Mouse (Mus musculus) G1E (cell line): ENCODE data around the gene Abcg8.

ENCODE experiments used
- CTCF ChIP-seq: IDR thresholded peaks from 2 replicates; pipeline ENCODE4 v1.5.1; 2012; ENCODE audit warnings: low read depth, low read length, inconsistent platforms, mixed read lengths
- GATA1 ChIP-seq: IDR thresholded peaks from 2 replicates; pipeline ENCODE4 v1.6.1; 2012; ENCODE audit warnings: borderline replicate concordance, low read length, inconsistent platforms, mixed read lengths
- GATA2 ChIP-seq: IDR thresholded peaks from 2 replicates; pipeline ENCODE4 v1.6.1; 2012; ENCODE audit warnings: low read depth, low read length, inconsistent platforms, borderline replicate concordance
- POLR2AphosphoS5 ChIP-seq: IDR thresholded peaks from 2 replicates; pipeline ENCODE4 v1.6.1; 2012; ENCODE audit warnings: low read depth, low read length, inconsistent platforms; ENCODE audit not compliant: insufficient replicate concordance
- TAL1 ChIP-seq: conservative IDR thresholded peaks from 2 replicates; pipeline ENCODE4 v1.6.1; 2012; ENCODE audit warnings: low read depth, low read length, inconsistent platforms, mixed read lengths

- TF ChIP-seq CTCF, result no peak
- no peak for TF ChIP-seq POLR2AphosphoS5
- TF ChIP-seq GATA1, result no peak
- no peak for TF ChIP-seq GATA2
- TF ChIP-seq TAL1, result no peak
Observed at GRCm38 (mm10) chr17:84747212-84747611, 71.1 kb downstream of the Abcg8 start.
